Mouse (Mus musculus) intestine, embryonic 14.5 days (tissue): Measurements from ENCODE around the gene Rnf146. TPM values are rescaled to one million over a fixed set of nuclear protein-coding genes. Genes with fewer than 3 reads are reported as not detected.

Experiments
- ATAC-seq: fragments of 200-750 bp; cut with Nextera tagmentation; replicated peaks from 2 replicates; pipeline ENCODE4 v1.8.0; 2017; ENCODE audit warnings: low read depth, moderate number of reproducible peaks, moderate TSS enrichment, moderate library complexity; ENCODE audit not compliant: low FRiP score, low TSS enrichment
- DNase-seq: peaks from one replicate; pipeline ENCODE4 v3.0.0-alpha.2; 2018; ENCODE audit warnings: low spot score
- H3K27ac ChIP-seq: fragments of 300-500 bp; sonication (generic); 2 replicates; pipeline ENCODE4 v1.5.1; 2014; ENCODE audit warnings: low read depth, mild to moderate bottlenecking, control low read depth
- H3K27me3 ChIP-seq: fragments of 300-500 bp; sonication (generic); replicated peaks from 2 replicates; pipeline ENCODE4 v1.6.1; 2014; ENCODE audit warnings: low read length, control low read depth; ENCODE audit not compliant: control insufficient read depth, insufficient read depth
- H3K36me3 ChIP-seq: fragments of 300-500 bp; sonication (generic); 2 replicates; pipeline ENCODE4 v1.6.1; 2014; ENCODE audit warnings: low read length, control low read depth; ENCODE audit not compliant: control insufficient read depth, insufficient read depth
- H3K4me1 ChIP-seq: fragments of 300-500 bp; sonication (generic); replicated peaks from 2 replicates; pipeline ENCODE4 v1.6.1; 2014; ENCODE audit warnings: low read length, control low read depth, mixed read lengths; ENCODE audit not compliant: control insufficient read depth, insufficient read depth
- H3K4me2 ChIP-seq: fragments of 300-500 bp; sonication (generic); 2 replicates; pipeline ENCODE4 v1.6.1; 2014; ENCODE audit warnings: low read length
- H3K4me3 ChIP-seq: fragments of 300-500 bp; sonication (generic); 2 replicates; pipeline ENCODE4 v1.5.1; 2014; ENCODE audit warnings: low read depth, low read length, control low read depth, mixed read lengths
- H3K9ac ChIP-seq: fragments of 300-500 bp; sonication (generic); 2 replicates; pipeline ENCODE4 v1.6.1; 2014; ENCODE audit warnings: mild to moderate bottlenecking, low read length
- H3K9me3 ChIP-seq: fragments of 300-500 bp; sonication (generic); 2 replicates; pipeline ENCODE4 v1.6.1; 2016; ENCODE audit warnings: low read length, control low read depth; ENCODE audit not compliant: control insufficient read depth
- WGBS: fragments of 180-500 bp; shearing (Covaris S2); extraction: QIAGEN DNeasy Blood & Tissue Kit; methylation state at CpG from one replicate; pipeline ENCODE4 v1.1.7; 2014; 5-methylcytosine and 5-hydroxymethylcytosine counted together
- polyA plus RNA-seq: library from polyadenylated mRNA; unstranded; fragments of >200 nt; fragmentation: Nextera tagmentation; extraction: Ambion mirVana; gene quantifications from 2 replicates; pipeline ENCODE4 v1.2.1, GENCODE M21; 2014

The Rnf146 gene
- polyA plus RNA-seq, 1 experiment from 2014 or later, result 35.8 TPM

- WGBS, result 1% methylated on average over 45 of the region's 49 CpGs
Measured at GRCm38 (mm10) chr10:29313064-29313638, 49.1 kb downstream of the Rnf146 start, which contains the start of gene Echdc1. TSS of gene Echdc1 (plus strand) at chr10:29313166.

GRCm38 (mm10) chr10:29311480-29312219 is 50.6 kb downstream of the Rnf146 start:
- no peaks in the 10 kb centered on the region for H3K27me3 ChIP-seq
- H3K4me2 ChIP-seq, result peak overlapping the region; percentile 48; the same call in 1 of the 2 replicates
- H3K36me3 ChIP-seq, result no peaks in the 10 kb centered on the region
- no peak overlapping the region for H3K9ac ChIP-seq
- no peaks in the 10 kb centered on the region for H3K9me3 ChIP-seq
- no peak overlapping the region for H3K27ac ChIP-seq
- ATAC-seq (no peak), DNase-seq (no peak)
- peaks cover 3% of the 10 kb centered on the region; the same call in 1 of the 2 replicates for H3K4me1 ChIP-seq
- no peak overlapping the region for H3K4me3 ChIP-seq
- 71% methylated on average over 4 of the region's 4 CpGs for WGBS

More at GRCm38 (mm10) chr10:29313064-29313638, 49.1 kb downstream of the Rnf146 start, which contains the start of gene Echdc1:
- peak; percentile 93 for DNase-seq
- Histone ChIP-seq H3K4me2 (peak within 1 kb of the TSS; percentile 48), H3K36me3 (no peaks in the 10 kb centered on the region), H3K4me3 (peak within 1 kb of the TSS; percentile 64), H3K9ac (peak within 1 kb of the TSS; percentile 82), H3K27ac (peak within 1 kb of the TSS; percentile 89), H3K27me3 (no peaks in the 10 kb centered on the region), H3K9me3 (no peaks in the 10 kb centered on the region), H3K4me1 (peaks cover 3% of the 10 kb centered on the region; the same call in 1 of the 2 replicates)
- peak; percentile 98 for ATAC-seq

- 97% methylated on average over 4 of the region's 4 CpGs for whole genome bisulfite sequencing
- DNase-seq (no peak), ATAC-seq (no peak)
- no peak overlapping the region for H3K4me3 ChIP-seq
- H3K4me2 ChIP-seq, result no peak overlapping the region
- no peak overlapping the region for H3K9ac ChIP-seq
- no peak overlapping the region for H3K27ac ChIP-seq
- no peaks in the 10 kb centered on the region for H3K4me1 ChIP-seq
- H3K36me3 ChIP-seq, result no peaks in the 10 kb centered on the region
- H3K9me3 ChIP-seq, result no peaks in the 10 kb centered on the region
- H3K27me3 ChIP-seq, result no peaks in the 10 kb centered on the region
Measured at GRCm38 (mm10) chr10:29302230-29302629, 60.0 kb downstream of the Rnf146 start.

Other genes with a start within 250 kb of the Rnf146 start
- 3.3 and 4.2 TPM in 2 replicates for gene Soga3, start 218.6 kb downstream of the Rnf146 start, polyA plus RNA-seq
- gene Gm49353, start 163.5 kb downstream of the Rnf146 start, polyA plus RNA-seq, result 0.89 TPM in 1 of 2 replicates, not detected in the other
- 1.6 and 1.8 TPM in 2 replicates for gene 9330159F19Rik, start 150.8 kb downstream of the Rnf146 start, polyA plus RNA-seq
- 27.5 and 30.2 TPM in 2 replicates for gene Echdc1, start 49.3 kb downstream of the Rnf146 start, polyA plus RNA-seq
- 20.6 and 27.5 TPM in 2 replicates for gene Rspo3, start 173.4 kb upstream of the Rnf146 start, polyA plus RNA-seq